Mouse (Mus musculus) cerebellum, adult 2 months (tissue): ENCODE data around the gene Kdm4b.

Source experiments
- CTCF ChIP-seq: fragments of 200-500 bp; IDR thresholded peaks from 2 replicates; pipeline ENCODE4 v1.5.1; 2011; ENCODE audit warnings: low read depth, mild to moderate bottlenecking, control low read depth, low read length, moderate library complexity, borderline replicate concordance; ENCODE audit not compliant: insufficient read depth
- POLR2A ChIP-seq: fragments of 200-500 bp; IDR thresholded peaks from 2 replicates; pipeline ENCODE4 v1.6.1; 2011; ENCODE audit warnings: low read length, control low read depth, borderline replicate concordance; ENCODE audit not compliant: insufficient read depth

DNA sequence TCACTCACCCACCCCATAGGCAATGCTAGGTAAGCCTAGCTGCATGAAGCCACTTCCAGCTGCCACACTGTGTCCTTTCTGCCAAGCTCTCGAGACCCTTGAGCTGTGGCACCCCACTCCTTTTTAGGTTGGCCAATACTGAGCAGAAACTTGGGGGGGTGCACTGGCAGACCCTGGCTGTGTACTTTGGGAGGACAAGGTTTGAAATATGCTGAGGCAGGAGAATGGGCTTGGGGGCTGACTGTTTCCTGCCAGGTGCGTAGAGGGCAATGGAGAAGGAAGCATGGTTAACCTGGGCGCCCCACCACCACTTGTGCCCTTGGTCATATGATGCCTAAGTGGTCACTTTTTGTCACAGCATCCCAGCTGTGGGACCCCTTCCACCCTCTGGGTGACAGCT, 118.9 kb downstream of the Kdm4b start:
- TF ChIP-seq CTCF (no peak), POLR2A (no peak)
